Mouse (Mus musculus) skeletal muscle tissue, adult 2 months (tissue): ENCODE measurements at regions not wholly inside any gene's neighbourhood (a gene's known extent, or its start where the extent isn't known, plus 50 kb on each side); places are given as distances from the start of the nearest gene placed in this dataset.
"Not testable (repeated sequence)": the region's sequence is repeated elsewhere in the genome, so short reads cannot be mapped to it uniquely, and the experiment has no call there.

ENCODE experiments used
- DNase-seq: peaks from one replicate; pipeline ENCODE4 v3.0.0-alpha.2; 2012; ENCODE audit warnings: low read depth, low spot score

DNA sequence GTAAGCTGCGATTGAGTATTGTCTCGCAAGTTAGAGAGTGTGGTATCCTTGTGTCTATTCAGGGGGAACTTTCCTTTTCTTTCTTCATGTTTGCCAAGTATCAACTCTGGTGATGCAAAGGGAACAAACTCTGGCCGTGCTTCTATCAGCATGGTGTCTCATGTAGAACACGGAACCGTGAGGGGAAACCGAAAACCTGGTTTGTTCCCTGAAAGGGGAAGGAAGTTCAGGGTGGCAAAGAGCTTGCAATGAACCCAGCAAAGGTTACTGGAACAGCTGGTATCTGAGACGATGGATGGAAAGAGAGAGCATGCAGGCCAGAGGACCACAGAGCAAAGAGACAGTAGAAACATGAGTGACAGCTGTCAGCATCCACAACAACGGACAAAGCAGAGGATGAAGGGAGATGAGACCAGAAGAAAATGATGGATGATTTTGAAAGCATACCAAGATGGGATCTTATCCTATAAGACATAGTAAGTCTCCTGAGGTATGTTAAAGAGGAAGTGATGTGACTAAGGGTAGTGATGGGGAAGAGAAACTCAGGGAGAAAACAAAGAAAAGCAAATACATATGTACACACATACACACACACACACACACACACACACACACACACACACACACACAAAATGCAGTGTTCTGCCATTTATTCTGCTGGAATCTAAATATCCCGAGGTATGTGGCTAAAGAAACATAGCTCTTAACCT, 199.8 kb upstream of the Peli2 start:
- DNase-seq = no peak

GRCm38 (mm10) chr14:47921811-47922277, 198.8 kb upstream of the Peli2 start:
- DNase-seq = no peak

DNA sequence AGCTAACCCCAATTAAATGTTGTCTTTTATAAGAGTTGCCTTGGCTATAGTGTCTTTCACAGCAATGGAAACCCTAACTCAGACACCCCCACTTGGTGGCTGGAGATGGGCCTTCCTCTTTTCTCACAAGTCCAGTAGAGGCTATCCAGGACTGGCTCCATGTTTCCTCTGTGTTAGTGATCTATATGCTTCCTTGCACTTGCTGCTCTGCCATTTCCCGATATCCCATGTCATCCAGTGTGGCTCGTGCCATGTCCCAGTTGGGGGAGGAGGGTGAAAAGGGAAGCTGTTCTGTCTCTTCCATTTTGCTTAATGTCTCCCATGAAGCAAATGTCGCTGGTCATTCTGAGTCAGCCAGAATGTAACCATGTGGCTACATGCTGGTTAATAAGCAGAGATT, 194.2 kb upstream of the Peli2 start:
- DNase-seq = no peak

- DNase-seq = no peak
Observed at GRCm38 (mm10) chr14:47935401-47935800, 185.2 kb upstream of the Peli2 start.

- no peak for DNase-seq
Observed at GRCm38 (mm10) chr14:47937081-47937651, 183.5 kb upstream of the Peli2 start.

DNA sequence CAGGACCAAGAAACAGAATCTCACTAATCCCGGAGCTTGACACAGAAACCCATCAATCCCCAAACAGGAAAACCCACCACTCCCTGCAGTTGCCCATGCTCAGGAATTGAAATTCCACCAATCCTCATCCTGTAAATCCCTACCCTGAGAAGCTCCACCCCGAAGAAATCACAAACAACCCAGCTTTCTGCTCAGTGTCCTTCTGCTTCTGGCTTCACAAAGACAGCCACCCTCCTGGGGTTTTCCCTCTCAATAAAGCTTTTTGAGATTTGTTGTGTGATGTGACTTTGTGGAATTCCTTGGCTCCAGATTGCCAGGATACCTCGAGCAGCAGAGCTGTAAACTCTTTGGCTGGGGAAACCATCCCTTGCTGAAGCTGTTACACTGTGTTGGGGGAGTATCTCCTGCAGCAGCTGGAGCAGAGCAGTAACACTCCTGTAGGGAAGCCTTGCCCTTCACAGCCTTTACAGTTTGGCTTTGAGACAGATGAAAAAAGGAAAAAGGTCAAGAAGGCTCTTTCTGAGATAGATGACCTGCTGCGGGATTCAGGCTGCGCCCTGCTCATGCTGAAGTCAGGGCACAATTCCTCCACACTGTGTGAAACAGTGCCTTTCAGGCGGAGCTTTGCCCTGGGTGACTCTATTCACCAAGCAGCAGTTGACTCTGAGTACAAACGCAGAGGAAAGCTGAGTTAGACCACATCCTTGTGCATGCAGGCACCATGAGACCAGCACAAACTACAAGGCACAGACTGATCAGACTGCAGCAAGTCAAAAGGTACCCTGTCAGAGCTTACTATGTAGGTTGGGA, 180.6 kb upstream of the Peli2 start:
- peak; percentile 9 for DNase-seq

DNA sequence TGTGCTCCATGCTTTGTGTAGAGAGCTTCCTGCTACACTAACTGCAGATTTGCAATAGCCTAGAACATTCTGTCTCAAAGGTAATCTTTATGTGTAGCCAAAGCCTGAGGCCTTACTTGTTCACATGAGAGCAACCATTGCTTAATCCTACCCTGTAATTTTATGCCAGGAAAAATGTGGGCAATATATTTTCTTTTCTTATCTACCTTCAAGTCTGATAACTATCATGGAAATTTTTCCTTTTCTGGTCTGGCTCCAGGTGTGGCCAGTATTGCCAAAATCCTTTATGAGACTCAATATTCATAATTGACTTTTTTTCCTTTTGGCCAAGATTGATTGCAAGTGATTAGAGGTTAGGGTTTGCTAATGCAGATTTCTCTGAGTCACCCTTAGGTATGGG, 178.0 kb upstream of the Peli2 start:
- DNase-seq = no peak

GRCm38 (mm10) chr14:47944595-47944994, 176.0 kb upstream of the Peli2 start:
- no peak for DNase-seq

DNA sequence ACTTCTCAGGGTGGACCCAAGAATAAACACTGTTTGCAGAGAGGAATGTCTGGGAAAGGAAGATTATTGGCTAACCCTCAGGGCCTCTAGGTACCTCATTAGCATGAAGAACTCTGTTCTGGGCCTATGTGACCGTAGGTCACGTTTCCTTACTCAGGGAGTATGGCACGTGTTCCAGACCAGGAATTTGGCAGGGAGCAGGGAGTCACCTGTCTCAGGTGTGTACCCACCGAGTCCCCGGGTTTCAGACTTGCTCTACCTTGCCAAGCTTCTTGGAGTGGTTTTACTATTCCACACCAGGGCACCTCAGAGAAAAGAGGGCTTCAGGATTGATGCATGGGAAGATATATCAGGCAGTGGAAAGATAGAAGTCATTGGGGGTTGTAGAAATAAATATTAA, 169.6 kb upstream of the Peli2 start:
- no peak for DNase-seq

DNA sequence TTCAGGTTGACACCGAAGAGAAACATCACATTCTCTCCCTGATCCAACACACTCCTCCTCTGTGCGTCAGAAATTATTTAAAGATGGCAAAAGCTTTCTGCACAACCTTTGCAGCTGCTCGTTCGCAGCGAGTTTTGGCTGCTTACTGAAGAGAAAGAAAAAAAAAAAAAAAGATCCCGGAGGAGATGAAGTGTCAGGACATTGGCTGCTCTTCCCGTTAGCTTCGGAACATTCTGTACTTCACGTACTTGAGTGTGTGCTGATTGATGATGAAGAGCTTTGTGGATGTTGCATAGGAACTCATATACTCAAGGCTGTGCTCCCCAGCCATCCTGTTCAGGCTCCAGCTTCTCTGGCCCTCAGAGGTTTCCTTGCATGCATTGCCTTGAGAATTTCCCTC, 162.5 kb upstream of the Peli2 start:
- peak; percentile 86 for DNase-seq

DNA sequence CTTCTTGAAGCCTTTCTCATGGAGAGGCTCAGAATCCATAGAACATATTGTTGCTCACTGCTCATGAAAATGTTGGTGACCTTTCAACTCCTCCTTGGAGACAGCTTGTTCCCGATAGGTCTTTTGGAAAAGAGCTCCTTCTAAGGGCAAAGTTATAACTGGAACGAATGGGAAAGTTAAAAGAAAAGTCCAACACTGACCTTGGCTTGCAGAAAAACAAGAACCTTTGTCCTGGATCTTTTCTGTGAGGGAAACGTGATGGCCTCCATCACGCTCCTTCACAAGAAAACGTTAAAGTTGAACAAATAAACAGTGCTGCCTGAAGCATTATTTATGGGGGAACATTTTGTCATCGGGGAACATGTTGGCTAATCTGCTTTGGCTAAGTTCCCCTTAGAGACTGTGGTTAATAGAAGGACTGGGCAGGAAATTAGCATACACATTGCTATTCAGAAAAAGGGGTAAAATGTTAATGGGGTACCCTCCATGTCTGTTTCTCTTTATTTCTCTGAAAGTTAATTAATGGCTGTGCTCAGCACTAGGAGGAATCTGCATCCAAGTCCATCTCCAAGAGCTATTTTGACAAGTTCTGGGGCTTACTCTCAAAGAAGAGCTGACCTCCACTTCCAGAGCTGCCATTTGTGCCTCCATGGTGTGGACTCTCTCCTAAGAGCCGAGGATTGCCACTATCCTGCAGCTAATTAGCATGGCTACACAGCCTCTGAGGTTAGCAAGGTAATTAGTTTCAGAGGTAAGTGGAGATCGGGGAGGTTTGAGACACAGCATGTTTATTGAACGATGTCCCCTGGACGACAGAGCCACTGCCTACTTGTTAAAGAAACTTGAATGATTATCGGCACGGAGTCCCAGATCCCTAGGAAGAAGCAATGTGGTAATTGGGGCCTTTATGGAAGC, 161.0 kb upstream of the Peli2 start:
- peak; percentile 37 for DNase-seq

- not testable (repeated sequence) for DNase-seq
Observed at GRCm38 (mm10) chr14:47964806-47965205, 155.8 kb upstream of the Peli2 start.

GRCm38 (mm10) chr14:47969871-47970270, 150.8 kb upstream of the Peli2 start:
- DNase-seq = no peak

- DNase-seq = not testable (repeated sequence)
Observed at GRCm38 (mm10) chr14:47973161-47973560, 147.5 kb upstream of the Peli2 start.

DNA sequence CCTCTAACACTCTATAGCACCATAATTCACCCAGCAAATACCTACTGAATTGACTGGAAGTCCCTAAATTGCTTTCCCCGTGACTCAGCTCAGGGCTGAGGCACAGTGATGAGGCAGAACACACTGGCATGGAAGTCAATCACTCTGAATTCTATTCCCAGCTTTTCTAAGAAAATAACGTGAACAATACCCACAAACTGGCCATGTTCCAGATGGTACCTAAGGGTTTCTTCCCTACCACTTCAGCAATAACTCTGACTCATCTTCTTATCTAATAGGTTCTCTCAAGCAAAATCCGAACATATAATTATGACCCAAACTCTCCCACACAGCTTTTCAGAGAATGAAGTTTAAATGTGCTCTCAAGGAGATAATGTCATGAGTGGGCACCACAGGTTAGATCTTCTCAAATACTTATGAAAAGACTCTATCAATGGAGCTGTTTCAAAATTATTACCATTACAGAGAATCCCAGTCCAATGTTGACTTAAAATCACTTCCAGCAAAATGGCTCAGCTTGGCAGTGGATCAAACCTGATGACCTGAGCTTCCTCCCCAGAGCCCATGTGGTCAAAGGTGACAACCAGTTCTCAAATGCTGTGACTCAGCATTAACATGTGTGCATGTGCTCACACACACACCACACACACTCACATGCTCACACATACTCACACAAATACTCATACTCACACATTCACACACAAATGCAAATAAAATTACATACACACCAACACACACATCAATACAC, 137.5 kb upstream of the Peli2 start:
- no peak for DNase-seq

GRCm38 (mm10) chr14:47986483-47986882, 134.1 kb upstream of the Peli2 start:
- peak; percentile 78 for DNase-seq

DNA sequence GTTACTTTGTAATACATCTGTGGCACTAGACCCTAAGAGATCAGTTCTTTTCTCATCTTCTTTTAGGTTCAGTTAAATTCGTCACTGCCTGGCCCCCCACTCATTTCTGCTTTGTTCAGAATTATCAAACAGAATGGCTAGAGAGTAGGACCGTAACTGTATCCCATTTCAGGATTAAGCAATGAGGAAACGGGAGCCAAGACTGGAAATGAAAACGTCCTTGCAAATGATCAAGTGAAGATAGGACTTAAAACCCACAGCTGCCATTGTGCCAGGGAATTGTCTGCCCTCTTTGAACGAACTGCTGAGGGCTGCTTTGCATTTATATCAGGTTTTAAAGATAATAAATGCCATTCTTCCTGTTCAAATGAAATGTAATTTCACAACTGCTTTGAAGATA, 133.7 kb upstream of the Peli2 start:
- peak; percentile 45 for DNase-seq

GRCm38 (mm10) chr14:47987392-47988075, 133.1 kb upstream of the Peli2 start:
- peak; percentile 74 for DNase-seq

DNA sequence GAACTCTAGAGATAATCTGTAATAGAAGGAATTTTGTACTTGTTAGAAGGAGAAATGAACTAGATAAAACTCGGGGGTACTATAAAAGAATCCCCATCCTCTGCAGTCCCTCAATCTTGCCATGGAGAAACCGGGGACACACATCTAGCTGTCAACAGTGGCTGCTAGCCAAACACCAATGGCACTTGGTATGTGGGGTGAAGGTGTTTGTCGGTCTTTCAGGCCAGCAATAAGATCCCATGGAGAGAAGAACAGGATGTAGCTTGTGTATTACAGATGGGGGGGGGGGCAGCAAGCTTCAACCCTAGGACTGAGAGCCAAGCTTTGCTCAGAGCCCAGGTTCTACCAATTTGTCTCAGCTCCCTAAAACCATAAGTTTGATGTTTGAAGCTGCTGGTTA, 132.5 kb upstream of the Peli2 start:
- no peak for DNase-seq

- no peak for DNase-seq
Observed at GRCm38 (mm10) chr14:47989315-47989714, 131.3 kb upstream of the Peli2 start.
